Comparison of ENCODE assay signal across 8 mouse cellular contexts in the genomic region with DNA sequence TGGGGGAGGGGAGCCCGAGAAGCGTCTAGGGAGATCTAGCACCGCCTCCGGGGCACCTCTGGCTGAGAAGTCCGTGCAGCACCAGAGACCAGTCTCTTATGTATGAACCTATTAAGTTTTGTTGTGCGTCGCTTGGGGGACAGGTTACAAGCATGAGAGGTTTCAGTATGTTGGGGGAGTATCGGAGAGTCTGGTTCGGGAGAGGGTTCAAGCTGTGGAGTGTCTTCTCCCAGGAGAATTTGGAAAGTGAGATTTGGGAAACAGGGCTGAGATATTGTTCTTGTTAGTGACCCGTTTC. TPM values are rescaled to one million over a fixed set of nuclear protein-coding genes. Genes with fewer than 3 reads are reported as not detected.
DNase-seq lines count a peak whose midpoint lies in the region; ATAC-seq and TF ChIP-seq lines count a peak whose summit lies in the region.

No protein-coding gene starts in this region.

- H3K4me1 ChIP-seq in kidney, postnatal 0 days (replicated peaks; ENCODE audit: insufficient read depth, low read length) = no peaks in the 10 kb centered on the region
- no peaks in the 10 kb centered on the region for H3K4me1 ChIP-seq in heart, embryonic 14.5 days (ENCODE audit: control insufficient read depth in 2 of 2, insufficient read depth in 2 of 2, low read length in 2 of 2)
- peaks cover 10% of the 10 kb centered on the region for H3K4me1 ChIP-seq in liver, embryonic 15.5 days (replicated peaks)

- H3K36me3 ChIP-seq in kidney, postnatal 0 days (ENCODE audit: insufficient read depth, low read length) = no peaks in the 10 kb centered on the region
- H3K36me3 ChIP-seq in heart, embryonic 14.5 days (ENCODE audit: control insufficient read depth, insufficient read depth, low read length) = no peaks in the 10 kb centered on the region
- H3K36me3 ChIP-seq in liver, embryonic 15.5 days (replicated peaks) = no peaks in the 10 kb centered on the region

- peak overlapping the region; percentile 69 for H3K9ac ChIP-seq in kidney, postnatal 0 days (ENCODE audit: low read depth, low read length)
- peak overlapping the region; percentile 87 for H3K9ac ChIP-seq in heart, embryonic 14.5 days (ENCODE audit: low read length)
- H3K9ac ChIP-seq in liver, embryonic 15.5 days = no peak overlapping the region

- H3K27me3 ChIP-seq in kidney, postnatal 0 days (ENCODE audit: insufficient read depth, low read length) = no peaks in the 10 kb centered on the region
- no peaks in the 10 kb centered on the region for H3K27me3 ChIP-seq in heart, embryonic 14.5 days (ENCODE audit: control insufficient read depth, insufficient read depth, low read length)
- peaks cover 49% of the 10 kb centered on the region for H3K27me3 ChIP-seq in liver, embryonic 15.5 days

- TF ChIP-seq CTCF in kidney, postnatal 0 days (IDR thresholded peaks at IDR 0.05; ENCODE audit: low read depth) = no peak

- peak overlapping the region; percentile 80 for H3K4me3 ChIP-seq in kidney, postnatal 0 days (replicated peaks; ENCODE audit: low read depth, low read length)
- peak overlapping the region; percentile 82 to 98 for H3K4me3 ChIP-seq in heart, embryonic 14.5 days (ENCODE audit: control insufficient read depth in 1 of 2, insufficient read depth in 1 of 2, low read depth in 1 of 2, low read length in 2 of 2)
- peak overlapping the region; percentile 55 for H3K4me3 ChIP-seq in liver, embryonic 15.5 days (replicated peaks)

- H3K9me3 ChIP-seq in kidney, postnatal 0 days (replicated peaks; ENCODE audit: low read length) = no peaks in the 10 kb centered on the region
- H3K9me3 ChIP-seq in heart, embryonic 14.5 days (ENCODE audit: control insufficient read depth, low read length) = no peaks in the 10 kb centered on the region
- H3K9me3 ChIP-seq in liver, embryonic 15.5 days (replicated peaks) = no peaks in the 10 kb centered on the region

- peak; percentile 62 for DNase-seq in kidney, postnatal 0 days (ENCODE audit: low spot score)
- DNase-seq in kidney, postnatal 10 days = no peak
- peak; percentile 13 for DNase-seq in WW6 (ENCODE audit: low read depth, low spot score)
- DNase-seq in spleen, postnatal 10 days (ENCODE audit: low spot score in 2 of 2) = no peak
- DNase-seq in adrenal gland, postnatal 4 days (ENCODE audit: low spot score in 2 of 2) = no peak

- 2% methylated on average over 10 of the region's 10 CpGs for WGBS in kidney, postnatal 0 days
- WGBS in heart, embryonic 14.5 days = 3% methylated on average over 10 of the region's 10 CpGs
- 4% methylated on average over 10 of the region's 10 CpGs for WGBS in liver, embryonic 15.5 days (ENCODE audit: insufficient replicate concordance)

- peak overlapping the region; percentile 81 for H3K4me2 ChIP-seq in kidney, postnatal 0 days (ENCODE audit: low read length)
- peak overlapping the region; percentile 90 for H3K4me2 ChIP-seq in heart, embryonic 14.5 days (ENCODE audit: low read length)
- H3K4me2 ChIP-seq in liver, embryonic 15.5 days = peak overlapping the region; percentile 77

- peak overlapping the region; percentile 42 for H3K27ac ChIP-seq in kidney, postnatal 0 days
- peak overlapping the region in 1 of 2 experiments; percentile 68; a peak in 2 of 4 replicates for H3K27ac ChIP-seq in heart, embryonic 14.5 days (replicated peaks in 1 of 2; ENCODE audit: control insufficient read depth in 1 of 2, insufficient read depth in 1 of 2, low read depth in 2 of 2, low read length in 2 of 2)
- H3K27ac ChIP-seq in liver, embryonic 15.5 days (replicated peaks) = no peak overlapping the region

- peak; percentile 29 for ATAC-seq in kidney, postnatal 0 days (replicated peaks; ENCODE audit: low FRiP score, low read depth)
- 0 out of 2 replicates have a peak, but pooled peaks have one; percentile 19 for ATAC-seq in heart, embryonic 14.5 days (ENCODE audit: insufficient number of reproducible peaks, insufficient read depth, low FRiP score, low read depth)
- ATAC-seq in liver, embryonic 15.5 days (ENCODE audit: insufficient read depth) = no peak
- ATAC-seq in CD4-positive, CD25-positive, alpha-beta regulatory T cell, adult 4 months = no peak

RNA-seq across cellular contexts. Expression of gene Rnf150, which starts 1.3 kb away (rescaled TPM):
- 1.3 and 1.5 TPM in 2 replicates for polyA plus RNA-seq in kidney, postnatal 0 days (2015; fragmentation: Nextera tagmentation; extraction: Ambion mirVana)
- 0.92 and 1.2 TPM in 2 replicates for polyA plus RNA-seq in heart, embryonic 14.5 days (2014; fragmentation: Nextera tagmentation; extraction: Ambion mirVana)
- polyA plus RNA-seq in liver, embryonic 15.5 days (2015; fragmentation: Nextera tagmentation; extraction: Ambion mirVana) = 0.07 and 0.16 TPM in 2 replicates
- total RNA-seq in adrenal gland, postnatal 4 days (2021) = 10 to 100 TPM; 16.7 to 19.4 TPM
- polyA plus RNA-seq in CD4-positive, CD25-positive, alpha-beta regulatory T cell, adult 4 months (2017; shearing (Covaris generic)) = not detected

Comparison
In these comparisons a context has a peak if more than half of its experiments do, and no peak if none do; other contexts are left out.
1. DNase-seq: peak in kidney, postnatal 0 days (single experiment) and WW6 (single experiment); none in kidney, postnatal 10 days (single experiment), spleen, postnatal 10 days (0 of 2) and adrenal gland, postnatal 4 days (0 of 2).
2. ATAC-seq: peak in kidney, postnatal 0 days (single experiment) and heart, embryonic 14.5 days (single experiment); none in liver, embryonic 15.5 days (single experiment) and CD4-positive, CD25-positive, alpha-beta regulatory T cell, adult 4 months (single experiment).
3. Peak in every context shown above with its lines, with median percentiles within 50 percentile points of each other: H3K4me2 ChIP-seq and H3K4me3 ChIP-seq.